Mouse (Mus musculus) regulatory T cell (primary cell): ENCODE measurements around the gene Trim38.

Experiments
- in situ Hi-C: fragments of 300-600 bp; cut with MboI, MseI; formaldehyde crosslinking; loops from one replicate; pipeline ENCODE4 v1.15.1; 2025; ENCODE audit warnings: high pct_unique_total_duplicates

Trim38 gene

GRCm38 (mm10) chr13:23806422-23807052 is 36.8 kb downstream of the Trim38 start, which contains the start of gene Slc17a2:
Gene Slc17a2, plus strand, starts transcription at chr13:23806993.
- in situ Hi-C loops = no loop called here

- in situ Hi-C loops = no loop called here
Measured at GRCm38 (mm10) chr13:23816148-23816547, 46.4 kb downstream of the Trim38 start.

- in situ Hi-C loops = no loop called here
Measured at GRCm38 (mm10) chr13:23820179-23820940, 50.6 kb downstream of the Trim38 start.

GRCm38 (mm10) chr13:23822213-23822612 is 52.5 kb downstream of the Trim38 start:
- in situ Hi-C loops = no loop called here

GRCm38 (mm10) chr13:23826606-23827005 is 56.9 kb downstream of the Trim38 start:
- in situ Hi-C loops = no loop called here

GRCm38 (mm10) chr13:23833053-23833452 is 63.3 kb downstream of the Trim38 start:
- in situ Hi-C loops = loop anchor here (10.0 kb wide), 1 partner anchor 462 kb away; no protein-coding TSS in a partner anchor

GRCm38 (mm10) chr13:23834836-23835235 is 65.1 kb downstream of the Trim38 start:
- in situ Hi-C loops = loop anchor here (10.0 kb wide), 1 partner anchor 460 kb away; no protein-coding TSS in a partner anchor

GRCm38 (mm10) chr13:23836630-23837029 is 66.9 kb downstream of the Trim38 start:
- in situ Hi-C loops = loop anchor here (10.0 kb wide), 1 partner anchor 458 kb away; no protein-coding TSS in a partner anchor

- in situ Hi-C loops = loop anchor here (10.0 kb wide), 1 partner anchor 455 kb away; no protein-coding TSS in a partner anchor
Measured at GRCm38 (mm10) chr13:23839308-23839707, 69.6 kb downstream of the Trim38 start, which contains the start of gene Slc17a3. Gene Slc17a3, plus strand, starts transcription at chr13:23839434.
